Mouse (Mus musculus) forebrain, embryonic 14.5 days (tissue): ENCODE data around the gene Nrxn3. TPM values are rescaled to one million over a fixed set of nuclear protein-coding genes. Genes with fewer than 3 reads are reported as not detected.

ENCODE experiments used
- ATAC-seq: fragments of 200-750 bp; cut with Nextera tagmentation; 2 replicates; pipeline ENCODE4 v1.8.0; 2017; ENCODE audit warnings: mild to moderate bottlenecking, moderate library complexity
- DNase-seq: peaks from one replicate; pipeline ENCODE4 v3.0.0-alpha.2; 2015; ENCODE audit warnings: low spot score
- H3K27ac ChIP-seq: fragments of 300-500 bp; sonication (generic); 2 replicates; pipeline ENCODE4 v1.5.1; 2014; ENCODE audit warnings: low read depth, mild to moderate bottlenecking, control low read depth, low read length, moderate library complexity
- H3K27me3 ChIP-seq: fragments of 300-500 bp; sonication (generic); replicated peaks from 2 replicates; pipeline ENCODE4 v1.6.1; 2014; ENCODE audit warnings: low read length, control low read depth, mixed read lengths; ENCODE audit not compliant: control insufficient read depth, insufficient read depth
- H3K36me3 ChIP-seq: fragments of 300-500 bp; sonication (generic); 2 replicates; pipeline ENCODE4 v1.6.1; 2014; ENCODE audit warnings: low read length, control low read depth; ENCODE audit not compliant: control insufficient read depth, insufficient read depth
- H3K4me1 ChIP-seq: fragments of 300-500 bp; sonication (generic); 2 replicates; pipeline ENCODE4 v1.6.1; 2014; ENCODE audit warnings: antibody characterized with exemption, low read length, control low read depth; ENCODE audit not compliant: control insufficient read depth, insufficient read depth
- H3K4me2 ChIP-seq: fragments of 300-500 bp; sonication (generic); 2 replicates; pipeline ENCODE4 v1.6.1; 2014; ENCODE audit warnings: mild to moderate bottlenecking, control low read depth, low read length
- H3K4me3 ChIP-seq: fragments of 300-500 bp; sonication (generic); 2 replicates; pipeline ENCODE4 v1.5.1; 2014; ENCODE audit warnings: low read depth, low read length, control low read depth
- H3K9ac ChIP-seq: fragments of 300-500 bp; sonication (generic); 2 replicates; pipeline ENCODE4 v1.6.1; 2014; ENCODE audit warnings: mild to moderate bottlenecking, low read length, control low read depth, moderate library complexity
- H3K9me3 ChIP-seq: fragments of 300-500 bp; sonication (generic); replicated peaks from 2 replicates; pipeline ENCODE4 v1.6.1; 2016; ENCODE audit warnings: low read length, control low read depth, mixed read lengths; ENCODE audit not compliant: control insufficient read depth
- WGBS: fragments of 180-500 bp; shearing (Covaris S2); extraction: QIAGEN DNeasy Blood & Tissue Kit; methylation state at CpG from one replicate; pipeline ENCODE4 v1.1.7; 2014; 5-methylcytosine and 5-hydroxymethylcytosine counted together
- polyA plus RNA-seq: library from polyadenylated mRNA; unstranded; fragments of >200 nt; fragmentation: Nextera tagmentation; extraction: Ambion mirVana; gene quantifications from 2 replicates; pipeline ENCODE4 v1.2.1, GENCODE M21; 2014

Gene Nrxn3
- polyA plus RNA-seq, 1 experiment from 2014 or later, result 39.6 TPM

- ATAC-seq (no peak), DNase-seq (no peak)
- H3K4me3 ChIP-seq, result no peak overlapping the region
- no peak overlapping the region for H3K9ac ChIP-seq
- no peaks in the 10 kb centered on the region for H3K4me1 ChIP-seq
- H3K4me2 ChIP-seq, result no peak overlapping the region
- no peaks in the 10 kb centered on the region for H3K27me3 ChIP-seq
- no peak overlapping the region for H3K27ac ChIP-seq
- WGBS, result 98% methylated on average over 1 of the region's 1 CpGs
- H3K36me3 ChIP-seq, result no peaks in the 10 kb centered on the region
- no peaks in the 10 kb centered on the region for H3K9me3 ChIP-seq
Observed at GRCm38 (mm10) chr12:90202501-90202900, 1479.8 kb downstream of the Nrxn3 start.

DNA sequence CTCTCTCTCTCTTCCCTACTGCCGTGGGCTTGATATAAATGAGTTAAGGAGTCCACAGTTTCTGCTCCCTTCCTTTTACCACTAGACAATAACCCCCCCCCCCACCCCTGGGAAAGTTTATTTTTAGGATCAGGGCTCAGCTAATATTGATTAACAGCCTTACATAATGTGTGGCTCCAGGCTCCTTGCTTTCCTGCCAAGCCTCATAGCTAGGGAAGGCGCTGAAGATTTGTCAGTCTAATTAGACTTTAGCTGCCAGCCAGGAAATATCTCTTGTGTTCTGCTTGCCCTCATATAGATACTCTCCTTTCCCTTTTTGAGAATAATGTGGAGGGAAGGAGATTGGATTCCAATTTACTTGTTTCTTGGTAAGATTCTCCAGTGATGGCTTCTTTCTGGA lies 1488.7 kb downstream of the Nrxn3 start:
- WGBS, result 34% methylated on average over 2 of the region's 2 CpGs
- H3K27ac ChIP-seq, result no peak overlapping the region

GRCm38 (mm10) chr12:90217060-90217459 lies 1494.4 kb downstream of the Nrxn3 start:
- Histone ChIP-seq H3K4me3 (no peak overlapping the region), H3K4me2 (no peak overlapping the region), H3K9me3 (no peaks in the 10 kb centered on the region), H3K36me3 (no peaks in the 10 kb centered on the region), H3K4me1 (peaks cover 2% of the 10 kb centered on the region; the same call in 1 of the 2 replicates), H3K27me3 (no peaks in the 10 kb centered on the region), H3K9ac (no peak overlapping the region), H3K27ac (no peak overlapping the region)
- 91% methylated on average over 6 of the region's 6 CpGs for WGBS
- DNase-seq (no peak), ATAC-seq (no peak)

More for the DNA sequence above, 1488.7 kb downstream of the Nrxn3 start:
- Histone ChIP-seq H3K9ac (no peak overlapping the region), H3K9me3 (no peaks in the 10 kb centered on the region), H3K4me2 (no peak overlapping the region), H3K4me3 (no peak overlapping the region), H3K36me3 (no peaks in the 10 kb centered on the region), H3K4me1 (no peaks in the 10 kb centered on the region), H3K27me3 (no peaks in the 10 kb centered on the region)
- peak; percentile 32; the same call in 1 of the 2 replicates for ATAC-seq
- peak; percentile 60 for DNase-seq

GRCm38 (mm10) chr12:90229062-90229461 lies 1506.4 kb downstream of the Nrxn3 start:
- H3K4me1 ChIP-seq, result no peaks in the 10 kb centered on the region
- WGBS, result 49% methylated on average over 2 of the region's 2 CpGs
- no peak overlapping the region for H3K9ac ChIP-seq
- no peak for ATAC-seq
- no peak for DNase-seq
- H3K27me3 ChIP-seq, result no peaks in the 10 kb centered on the region
- no peaks in the 10 kb centered on the region for H3K36me3 ChIP-seq
- no peak overlapping the region for H3K4me3 ChIP-seq
- H3K27ac ChIP-seq, result no peak overlapping the region
- H3K9me3 ChIP-seq, result no peaks in the 10 kb centered on the region
- no peak overlapping the region for H3K4me2 ChIP-seq

- no peak overlapping the region for H3K4me2 ChIP-seq
- no peak overlapping the region for H3K4me3 ChIP-seq
- DNase-seq (no peak), ATAC-seq (no peak)
- WGBS, result 85% methylated on average over 5 of the region's 5 CpGs
- H3K36me3 ChIP-seq, result no peaks in the 10 kb centered on the region
- H3K27me3 ChIP-seq, result no peaks in the 10 kb centered on the region
- H3K9ac ChIP-seq, result no peak overlapping the region
- H3K9me3 ChIP-seq, result no peaks in the 10 kb centered on the region
- no peaks in the 10 kb centered on the region for H3K4me1 ChIP-seq
- H3K27ac ChIP-seq, result no peak overlapping the region
Observed at GRCm38 (mm10) chr12:90236093-90236492, 1513.4 kb downstream of the Nrxn3 start.

- no peak for ATAC-seq
- no peaks in the 10 kb centered on the region for H3K36me3 ChIP-seq
- no peaks in the 10 kb centered on the region for H3K4me1 ChIP-seq
- no peak overlapping the region for H3K4me3 ChIP-seq
- 79% methylated on average over 4 of the region's 4 CpGs for WGBS
- no peak overlapping the region for H3K27ac ChIP-seq
- H3K4me2 ChIP-seq, result no peak overlapping the region
- no peak for DNase-seq
- H3K9me3 ChIP-seq, result no peaks in the 10 kb centered on the region
- no peak overlapping the region for H3K9ac ChIP-seq
- no peaks in the 10 kb centered on the region for H3K27me3 ChIP-seq
Observed at GRCm38 (mm10) chr12:90260301-90260700, 1537.6 kb downstream of the Nrxn3 start.

DNA sequence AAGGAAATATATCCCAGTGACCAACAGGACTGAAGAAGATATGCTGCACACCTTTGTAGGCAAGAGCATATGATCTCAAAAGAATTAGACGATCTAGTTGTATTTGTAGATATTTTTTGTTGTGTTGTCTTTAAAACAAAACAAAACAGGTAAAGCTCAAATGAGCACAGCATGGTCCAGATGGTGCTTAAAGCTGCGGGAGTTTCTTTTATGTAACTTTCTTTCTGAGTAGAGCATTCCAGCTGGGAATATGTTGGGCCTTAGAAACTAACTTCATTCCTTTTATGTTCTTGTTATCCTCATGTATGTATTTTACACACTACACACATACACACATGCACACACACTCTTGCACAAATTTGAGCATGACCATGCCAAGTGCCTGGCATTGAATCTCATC lies 1545.4 kb downstream of the Nrxn3 start:
- ATAC-seq (no peak), DNase-seq (no peak)
- Histone ChIP-seq H3K4me1 (no peaks in the 10 kb centered on the region), H3K27me3 (no peaks in the 10 kb centered on the region), H3K27ac (no peak overlapping the region), H3K4me3 (no peak overlapping the region), H3K9me3 (no peaks in the 10 kb centered on the region), H3K9ac (no peak overlapping the region), H3K36me3 (no peaks in the 10 kb centered on the region), H3K4me2 (no peak overlapping the region)
- 74% methylated on average over 2 of the region's 2 CpGs for WGBS

DNA sequence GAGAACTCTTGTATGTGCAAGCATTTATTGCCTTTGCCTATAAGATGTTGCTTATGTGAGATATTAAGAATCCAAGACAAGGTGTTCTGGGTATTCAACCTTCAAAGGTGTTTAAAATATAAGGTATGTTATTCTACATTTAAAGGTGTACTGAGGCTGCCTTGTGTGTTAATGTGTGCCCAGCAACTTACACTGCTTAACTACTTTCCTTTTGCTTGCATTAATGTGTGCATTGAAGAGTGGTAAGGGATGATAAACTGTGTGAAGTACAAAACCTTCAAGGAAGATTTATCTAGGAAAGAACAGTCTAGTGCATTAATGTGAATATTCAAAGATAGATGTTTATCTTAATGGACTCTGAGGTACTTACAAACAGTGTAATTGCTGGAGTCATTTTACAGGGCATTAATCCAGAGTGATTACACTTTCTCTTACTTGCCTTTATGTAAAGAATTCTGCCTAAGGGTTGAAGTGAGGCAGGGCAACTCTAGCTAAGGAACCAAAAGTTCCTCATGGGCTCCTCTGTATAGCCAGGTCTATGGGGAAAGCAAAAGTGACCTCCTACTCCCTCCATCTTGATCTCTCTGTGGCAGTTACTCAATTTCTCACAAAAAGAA lies 1548.2 kb downstream of the Nrxn3 start:
- no peak overlapping the region for H3K9ac ChIP-seq
- H3K27me3 ChIP-seq, result no peaks in the 10 kb centered on the region
- H3K4me1 ChIP-seq, result no peaks in the 10 kb centered on the region
- H3K9me3 ChIP-seq, result no peaks in the 10 kb centered on the region
- ATAC-seq, result no peak
- H3K36me3 ChIP-seq, result no peaks in the 10 kb centered on the region
- H3K4me2 ChIP-seq, result no peak overlapping the region
- H3K27ac ChIP-seq, result no peak overlapping the region
- no peak for DNase-seq
- H3K4me3 ChIP-seq, result no peak overlapping the region

DNA sequence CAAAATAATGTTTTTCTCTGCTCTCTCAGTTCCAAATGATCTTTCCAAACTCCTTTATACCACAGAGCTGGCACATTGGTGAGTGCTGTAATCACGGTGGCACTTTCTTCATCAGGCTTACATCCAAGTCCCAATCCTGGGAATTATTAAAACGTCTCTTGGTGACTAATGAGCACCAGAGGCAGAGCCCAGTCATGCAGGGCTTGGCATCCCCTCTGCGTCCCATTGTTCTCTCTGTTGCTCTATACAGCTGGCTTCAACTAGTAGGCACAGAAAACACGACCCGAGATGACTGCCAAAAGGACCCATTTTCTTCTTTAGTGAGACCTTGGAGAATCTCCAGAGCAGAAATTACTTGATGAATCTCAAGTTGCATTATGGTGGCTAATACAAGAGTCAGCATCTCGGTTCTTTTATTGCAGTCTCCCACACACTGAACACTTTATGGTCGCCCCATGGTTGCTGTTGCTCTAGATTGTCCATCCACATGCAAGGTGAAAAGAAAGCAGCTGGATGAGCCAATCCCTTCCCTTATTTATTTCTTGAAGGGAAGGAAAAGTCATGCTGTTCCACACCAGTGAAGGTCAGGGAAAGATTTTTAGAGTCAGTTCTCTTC lies 1552.1 kb downstream of the Nrxn3 start:
- H3K27me3 ChIP-seq, result no peaks in the 10 kb centered on the region
- no peaks in the 10 kb centered on the region for H3K9me3 ChIP-seq
- no peak overlapping the region for H3K27ac ChIP-seq
- peak; percentile 86 for DNase-seq
- H3K4me2 ChIP-seq, result no peak overlapping the region
- H3K36me3 ChIP-seq, result no peaks in the 10 kb centered on the region
- H3K4me3 ChIP-seq, result no peak overlapping the region
- ATAC-seq, result peak; percentile 94
- H3K4me1 ChIP-seq, result no peaks in the 10 kb centered on the region
- H3K9ac ChIP-seq, result no peak overlapping the region
- WGBS, result 33% methylated on average over 7 of the region's 7 CpGs
